Mouse (Mus musculus) CH12.LX (cell line): ENCODE measurements around the gene Gm6356. TPM values are rescaled to one million over a fixed set of nuclear protein-coding genes. Genes with fewer than 3 reads are reported as not detected.
"Not testable (repeated sequence)": the region's sequence is repeated elsewhere in the genome, so short reads cannot be mapped to it uniquely, and the experiment has no call there.

Source experiments
- DNase-seq: peaks from one replicate; pipeline ENCODE4 v3.0.0-alpha.2; 2013; ENCODE audit errors: extremely low read depth
- H3K27ac ChIP-seq: 2 replicates; pipeline ENCODE4 v1.5.1; 2012; ENCODE audit warnings: low read depth, mild to moderate bottlenecking, control low read depth, moderate library complexity; ENCODE audit not compliant: insufficient read depth
- H3K27me3 ChIP-seq: replicated peaks from 2 replicates; pipeline ENCODE3; 2012; ENCODE audit warnings: inconsistent platforms
- H3K36me3 ChIP-seq, 2 experiments: replicated peaks in 1 of 2; 2 replicates each; pipeline versions ENCODE3 to v1.6.1; 2012; ENCODE audit warnings: inconsistent platforms in 1 of 2, low read length in 1 of 2, mild to moderate bottlenecking in 1 of 2, mixed read lengths in 1 of 2, moderate library complexity in 1 of 2; ENCODE audit not compliant: control insufficient read depth in 1 of 2, insufficient read depth in 1 of 2
- H3K4me1 ChIP-seq, 2 experiments: 2 replicates each; pipeline ENCODE4 v1.6.1; 2012; ENCODE audit warnings: inconsistent platforms in 1 of 2, moderate library complexity in 1 of 2; ENCODE audit not compliant: insufficient read depth in 2 of 2, control insufficient read depth in 1 of 2
- H3K4me2 ChIP-seq: 2 replicates; pipeline ENCODE4 v1.6.1; 2012; ENCODE audit warnings: low read depth, mild to moderate bottlenecking, control low read depth; ENCODE audit not compliant: poor library complexity, insufficient read depth, severe bottlenecking
- H3K4me3 ChIP-seq, 3 experiments: fragments of 150-350 bp in 1 of 3; sonication (generic) in 1 of 3; replicated peaks in 1 of 3; 2 replicates each; pipeline versions ENCODE3 to v1.5.1; 2011 to 2012; ENCODE audit warnings: low read depth in 2 of 3, low read length in 2 of 3, mild to moderate bottlenecking in 2 of 3, moderate library complexity in 2 of 3, control low read depth in 1 of 3, improper control_type of control experiment in 1 of 3, inconsistent platforms in 1 of 3, mixed read lengths in 1 of 3; ENCODE audit not compliant: poor library complexity in 1 of 3
- H3K79me2 ChIP-seq: replicated peaks from 2 replicates; pipeline ENCODE4 v1.6.1; 2012; ENCODE audit warnings: mild to moderate bottlenecking, moderate library complexity; ENCODE audit not compliant: control insufficient read depth, poor library complexity, insufficient read depth, severe bottlenecking; ENCODE audit errors: extremely low read depth
- H3K9ac ChIP-seq: 2 replicates; pipeline ENCODE4 v1.6.1; 2012; ENCODE audit warnings: low read depth, mild to moderate bottlenecking, control low read depth, moderate library complexity; ENCODE audit not compliant: insufficient read depth
- H3K9me3 ChIP-seq: replicated peaks from 2 replicates; pipeline ENCODE3; 2012; ENCODE audit warnings: low read length, inconsistent platforms, mixed read lengths
- dilution Hi-C: fragments of 300-500 bp; cut with MboI; formaldehyde crosslinking; loops from 2 replicates; pipeline ENCODE4 v1.14.3; 2020; ENCODE audit warnings: low sequenced_read_pairs; ENCODE audit not compliant: extremely low pct_unique_long_range_greater_than_20kb, extremely low pct_ligation_motif_present
- in situ Hi-C: fragments of 300-500 bp; cut with MboI; formaldehyde crosslinking; loops from 3 replicates; pipeline ENCODE4 v1.14.3; 2019; ENCODE audit warnings: low sequenced_read_pairs, low pct_ligation_motif_present, low pct_unique_long_range_greater_than_20kb, mixed read lengths
- polyA plus RNA-seq: library from polyadenylated mRNA; unstranded; fragments of >175 nt; gene quantifications from 2 replicates; pipeline ENCODE4 v1.2.1, GENCODE M21; 2012; ENCODE audit warnings: low read depth; ENCODE audit not compliant: insufficient read length
- total RNA-seq, 2 experiments: library from RNA; depleted of rRNA; stranded (reverse); fragments of 300-350 nt in 1 of 2; fragments of >200 nt in 1 of 2; gene quantifications; 2 replicates each; pipeline ENCODE4 v1.2.3; 2012 to 2014

Gm6356 gene
- total RNA-seq (2012; rRNA removed), result not detected in 2 replicates
- not detected in 2 replicates for total RNA-seq (2014; rRNA removed)
- not detected in 2 replicates for polyA plus RNA-seq

GRCm38 (mm10) chr14:6973718-6974117 is at the start of gene Gm6356:
TSS of gene Gm6356 (minus strand) at chr14:6973818.
- H3K4me2 ChIP-seq, H3K36me3 ChIP-seq, dilution Hi-C loops, H3K79me2 ChIP-seq, H3K4me3 ChIP-seq, H3K27ac ChIP-seq, DNase-seq, H3K9me3 ChIP-seq, H3K4me1 ChIP-seq, H3K27me3 ChIP-seq, H3K9ac ChIP-seq, in situ Hi-C loops: not testable (repeated sequence)

Other genes starting within 250 kb of the Gm6356 start
- gene Gm3636, start 231.5 kb downstream of the Gm6356 start, total RNA-seq (2012; rRNA removed), result 0.42 and 0.46 TPM in 2 replicates
- 1.8 and 2.2 TPM in 2 replicates for gene Gm3636, start 231.5 kb downstream of the Gm6356 start, total RNA-seq (2014; rRNA removed)
- 0.79 and 1.0 TPM in 2 replicates for gene Gm3636, start 231.5 kb downstream of the Gm6356 start, polyA plus RNA-seq
- gene Gm8362, start 199.4 kb downstream of the Gm6356 start, total RNA-seq (2012; rRNA removed), result not detected in 2 replicates
- not detected in 2 replicates for gene Gm8362, start 199.4 kb downstream of the Gm6356 start, total RNA-seq (2014; rRNA removed)
- not detected in 2 replicates for gene Gm8362, start 199.4 kb downstream of the Gm6356 start, polyA plus RNA-seq
- gene Gm3642, start 133.5 kb downstream of the Gm6356 start, total RNA-seq (2012; rRNA removed), result not detected in 2 replicates
- gene Gm3642, start 133.5 kb downstream of the Gm6356 start, total RNA-seq (2014; rRNA removed), result not detected in 2 replicates
- gene Gm3642, start 133.5 kb downstream of the Gm6356 start, polyA plus RNA-seq, result not detected in 2 replicates
- gene Gm3667, start 83.9 kb downstream of the Gm6356 start, total RNA-seq (2012; rRNA removed), result not detected in 2 replicates
- not detected in 2 replicates for gene Gm3667, start 83.9 kb downstream of the Gm6356 start, total RNA-seq (2014; rRNA removed)
- gene Gm3667, start 83.9 kb downstream of the Gm6356 start, polyA plus RNA-seq, result not detected in 2 replicates
- gene Gm10406, start 53.6 kb upstream of the Gm6356 start, total RNA-seq (2012; rRNA removed), result not detected in 2 replicates
- not detected in 2 replicates for gene Gm10406, start 53.6 kb upstream of the Gm6356 start, total RNA-seq (2014; rRNA removed)
- not detected in 2 replicates for gene Gm10406, start 53.6 kb upstream of the Gm6356 start, polyA plus RNA-seq
- not detected in 2 replicates for gene Gm3685, start 71.2 kb upstream of the Gm6356 start, total RNA-seq (2012; rRNA removed)
- not detected in 2 replicates for gene Gm3685, start 71.2 kb upstream of the Gm6356 start, total RNA-seq (2014; rRNA removed)
- gene Gm3685, start 71.2 kb upstream of the Gm6356 start, polyA plus RNA-seq, result not detected in 2 replicates
- gene Gm3696, start 126.8 kb upstream of the Gm6356 start, total RNA-seq (2012; rRNA removed), result not detected in 2 replicates
- not detected in 2 replicates for gene Gm3696, start 126.8 kb upstream of the Gm6356 start, total RNA-seq (2014; rRNA removed)
- gene Gm3696, start 126.8 kb upstream of the Gm6356 start, polyA plus RNA-seq, result not detected in 2 replicates
- not detected in 2 replicates for gene Gm6676, start 151.6 kb upstream of the Gm6356 start, total RNA-seq (2012; rRNA removed)
- not detected in 2 replicates for gene Gm6676, start 151.6 kb upstream of the Gm6356 start, total RNA-seq (2014; rRNA removed)
- gene Gm6676, start 151.6 kb upstream of the Gm6356 start, polyA plus RNA-seq, result not detected in 2 replicates
- not detected in 2 replicates for gene Gm3512, start 200.7 kb upstream of the Gm6356 start, total RNA-seq (2012; rRNA removed)
- not detected in 2 replicates for gene Gm3512, start 200.7 kb upstream of the Gm6356 start, total RNA-seq (2014; rRNA removed)
- gene Gm3512, start 200.7 kb upstream of the Gm6356 start, polyA plus RNA-seq, result not detected in 2 replicates
- gene Gm16434, start 220.7 kb upstream of the Gm6356 start, total RNA-seq (2012; rRNA removed), result not detected in 2 replicates
- gene Gm16434, start 220.7 kb upstream of the Gm6356 start, total RNA-seq (2014; rRNA removed), result not detected in 2 replicates
- gene Gm16434, start 220.7 kb upstream of the Gm6356 start, polyA plus RNA-seq, result not detected in 2 replicates